Mouse (Mus musculus): ENCODE results near the gene Glcci1.

Gene Glcci1

GRCm38 (mm10) chr6:8556849-8557571, 47.6 kb downstream of the Glcci1 start:
- no peak for DNase-seq

DNA sequence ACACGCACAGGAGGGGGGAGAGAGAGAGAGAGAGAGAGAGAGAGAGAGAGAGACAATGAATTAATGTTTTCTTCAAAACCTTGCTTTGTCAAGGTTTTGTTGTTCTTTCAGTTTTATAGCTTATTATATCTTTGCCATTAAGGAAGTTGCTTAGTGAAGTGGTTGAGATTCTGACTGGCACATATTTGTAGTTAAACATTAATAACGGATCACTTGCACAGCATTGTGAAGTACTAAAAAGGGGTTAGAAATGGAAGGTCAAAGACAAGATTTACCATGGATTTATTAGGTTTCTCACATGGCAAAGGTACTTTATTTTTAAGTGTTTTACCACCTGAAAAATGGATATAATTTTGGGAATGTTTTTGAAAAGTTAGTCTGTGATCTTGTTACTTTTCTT, 51.3 kb downstream of the Glcci1 start:
- DNase-seq = no peak

GRCm38 (mm10) chr6:8582377-8582776, 73.0 kb downstream of the Glcci1 start:
- no peak for DNase-seq

- no peak for DNase-seq
Observed at GRCm38 (mm10) chr6:8583892-8584291, 74.5 kb downstream of the Glcci1 start.

DNA sequence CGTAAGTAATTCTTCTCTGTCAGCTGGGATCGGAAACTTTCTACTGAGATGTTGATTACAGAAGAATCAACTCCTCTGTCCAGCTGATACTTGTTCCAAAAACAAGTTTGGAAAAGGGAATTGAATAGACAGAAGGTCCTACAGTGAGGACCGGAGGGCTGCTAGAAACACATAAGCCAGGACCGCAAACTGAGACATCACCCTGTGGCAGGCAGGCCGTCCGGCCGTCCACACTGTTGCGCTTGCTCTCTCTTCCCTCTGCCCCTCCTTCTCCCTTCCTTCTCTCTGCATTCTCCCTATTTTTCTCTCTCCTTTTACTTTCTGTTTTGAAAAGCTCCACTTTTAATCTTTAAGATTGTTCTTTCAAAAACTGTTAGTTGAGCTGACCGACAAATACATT, 82.3 kb downstream of the Glcci1 start:
- DNase-seq = no peak

DNA sequence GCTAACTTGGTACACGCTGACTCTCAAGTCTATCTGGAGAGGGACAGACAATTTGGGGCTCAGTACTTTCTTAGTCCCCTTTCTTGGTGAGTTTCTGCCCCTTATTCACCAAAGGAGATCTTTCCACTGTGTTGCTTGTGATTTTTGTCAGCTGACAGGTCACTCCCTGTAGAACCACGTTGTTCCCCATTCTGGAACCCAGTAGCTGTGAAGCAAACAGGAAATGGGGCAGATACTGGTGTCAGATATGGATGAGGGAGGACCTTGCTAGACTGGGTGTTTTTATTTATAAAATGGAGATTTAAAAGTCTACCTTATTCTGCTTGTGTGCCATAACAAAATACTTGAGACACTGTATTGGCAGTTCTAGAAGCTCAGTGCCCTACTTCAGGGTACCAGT, 108.0 kb downstream of the Glcci1 start:
- DNase-seq = no peak

- no peak for DNase-seq
Observed at GRCm38 (mm10) chr6:8619582-8620350, 110.4 kb downstream of the Glcci1 start.

GRCm38 (mm10) chr6:8623045-8623444, 113.6 kb downstream of the Glcci1 start:
- DNase-seq = no peak

- no peak for DNase-seq
Observed at GRCm38 (mm10) chr6:8628226-8628625, 118.8 kb downstream of the Glcci1 start.

DNA sequence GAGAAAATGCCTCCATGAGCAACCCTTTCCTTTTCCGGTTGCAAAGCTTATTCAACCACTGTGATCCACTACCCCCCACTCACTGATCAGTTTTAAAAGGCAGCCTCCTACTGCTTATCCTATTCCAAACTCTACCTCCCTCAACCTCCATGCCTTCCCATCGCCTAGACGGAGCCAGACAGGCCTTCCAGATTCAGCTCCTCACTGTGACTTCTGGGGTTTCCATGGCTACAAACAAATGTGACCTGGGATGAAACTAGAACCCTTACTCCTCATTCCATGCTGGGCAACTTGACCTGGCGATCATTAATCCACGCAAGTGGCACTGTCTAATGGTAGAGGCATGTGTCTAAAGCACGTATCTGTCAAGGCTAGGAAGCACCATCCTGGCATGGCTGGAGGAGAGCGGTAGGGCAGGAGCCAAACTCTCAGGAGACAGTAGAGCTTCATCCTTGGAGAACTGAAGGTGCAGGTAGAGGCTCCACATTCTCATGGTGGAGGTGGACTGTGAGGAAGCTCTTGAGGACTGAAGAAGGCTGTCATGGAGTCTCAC, 119.4 kb downstream of the Glcci1 start:
- no peak for DNase-seq

DNA sequence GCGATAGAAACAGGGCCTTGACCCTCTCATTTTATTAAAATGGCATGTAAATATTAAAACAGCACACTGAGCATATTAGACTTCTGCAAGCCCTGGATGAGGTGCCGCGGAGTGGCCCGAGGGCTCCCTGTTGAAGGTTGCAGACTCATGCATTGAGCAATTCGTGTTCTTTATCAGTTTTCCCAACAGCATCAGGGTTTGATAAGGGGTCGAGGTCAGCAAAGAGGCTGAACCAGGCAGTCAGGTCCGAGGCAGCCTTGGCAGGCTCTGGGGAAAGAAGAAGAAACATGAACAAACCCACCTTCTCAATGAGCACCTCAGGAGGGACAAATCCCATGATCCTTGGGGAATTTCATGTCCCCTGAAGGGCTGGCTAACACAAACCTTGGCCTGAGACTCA, 121.1 kb downstream of the Glcci1 start:
- no peak for DNase-seq

DNA sequence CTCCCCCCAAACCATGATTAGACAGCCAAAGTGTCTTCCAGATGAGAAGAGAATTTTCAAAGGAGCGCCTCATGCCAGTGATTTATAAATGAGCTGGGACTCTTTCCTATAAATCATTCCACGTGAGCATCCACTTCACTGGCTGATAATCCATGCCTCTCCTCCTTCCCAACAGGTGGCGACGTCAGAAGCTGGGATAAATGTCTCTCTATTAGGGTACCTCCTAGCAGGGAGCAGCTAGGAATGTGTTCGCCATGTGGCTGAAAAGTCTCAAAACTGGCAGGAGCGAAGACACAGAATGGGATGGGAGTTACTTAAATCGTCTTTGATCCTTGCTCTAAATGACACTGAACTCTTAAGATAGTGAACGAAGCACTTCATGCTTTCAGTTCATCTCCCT, 122.0 kb downstream of the Glcci1 start:
- DNase-seq = no peak

GRCm38 (mm10) chr6:8631986-8632632, 122.7 kb downstream of the Glcci1 start:
- DNase-seq = no peak

- DNase-seq = no peak
Observed at GRCm38 (mm10) chr6:8632701-8633100, 123.3 kb downstream of the Glcci1 start.

DNA sequence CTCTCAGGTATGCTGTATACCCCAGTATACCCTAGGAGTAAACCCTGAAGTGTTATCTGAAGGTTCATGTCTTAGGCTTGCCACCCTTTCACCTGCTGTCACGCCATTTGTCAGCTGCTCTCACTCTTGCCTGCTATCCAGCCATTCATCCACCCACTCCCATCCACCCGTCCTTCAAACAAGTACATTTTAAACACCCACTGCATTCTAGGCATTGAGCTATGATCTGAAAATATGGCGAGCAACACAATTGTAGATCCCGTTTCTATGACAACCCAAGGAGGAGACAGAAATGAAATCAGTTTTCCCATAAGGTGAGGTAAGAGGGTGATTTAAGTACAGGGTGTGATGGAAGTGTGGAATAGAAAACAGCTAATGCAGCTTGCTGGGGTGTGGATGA, 128.7 kb downstream of the Glcci1 start:
- DNase-seq = no peak

DNA sequence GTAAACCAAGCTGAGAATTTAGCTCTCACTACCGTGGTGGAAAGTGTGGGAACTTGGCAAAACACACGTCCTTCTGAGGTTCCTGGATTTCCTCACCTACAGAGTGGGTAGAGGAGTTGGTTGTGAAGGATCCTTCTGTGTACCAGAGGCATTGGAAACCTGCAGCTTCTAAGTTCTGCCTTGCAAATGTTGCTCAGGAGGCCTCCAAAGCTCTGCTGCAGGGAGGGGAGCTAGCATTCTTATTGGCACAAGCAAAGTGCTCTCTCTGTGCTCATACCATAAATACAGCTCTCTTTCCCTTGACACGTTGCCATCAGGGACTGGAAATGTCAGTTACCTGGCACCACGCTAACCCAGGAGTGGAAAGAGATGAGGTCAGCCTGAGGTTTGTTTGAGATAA, 129.5 kb downstream of the Glcci1 start:
- DNase-seq = no peak

- DNase-seq = no peak
Observed at GRCm38 (mm10) chr6:8639526-8639925, 130.1 kb downstream of the Glcci1 start.

DNA sequence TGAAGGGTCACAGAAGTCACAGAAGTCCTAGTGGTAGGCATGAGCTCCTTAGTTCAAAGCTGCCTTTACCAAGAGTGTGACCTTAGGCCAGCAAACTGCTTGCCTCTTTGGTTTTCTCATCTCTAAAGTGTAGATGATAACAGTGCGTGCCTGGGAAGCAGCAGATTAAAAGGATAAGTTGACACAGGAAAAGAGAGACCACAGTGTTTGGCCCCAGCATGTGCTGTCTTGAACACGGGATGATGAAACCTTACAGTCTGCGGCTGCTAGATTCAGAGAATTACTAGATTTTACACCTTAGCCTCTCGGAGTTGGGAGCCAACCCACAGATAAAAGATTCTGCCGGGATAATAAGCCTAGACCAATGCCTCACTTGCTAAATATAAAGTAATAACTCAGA, 131.5 kb downstream of the Glcci1 start:
- no peak for DNase-seq

- DNase-seq = no peak
Observed at GRCm38 (mm10) chr6:8644703-8645102, 135.3 kb downstream of the Glcci1 start.

DNA sequence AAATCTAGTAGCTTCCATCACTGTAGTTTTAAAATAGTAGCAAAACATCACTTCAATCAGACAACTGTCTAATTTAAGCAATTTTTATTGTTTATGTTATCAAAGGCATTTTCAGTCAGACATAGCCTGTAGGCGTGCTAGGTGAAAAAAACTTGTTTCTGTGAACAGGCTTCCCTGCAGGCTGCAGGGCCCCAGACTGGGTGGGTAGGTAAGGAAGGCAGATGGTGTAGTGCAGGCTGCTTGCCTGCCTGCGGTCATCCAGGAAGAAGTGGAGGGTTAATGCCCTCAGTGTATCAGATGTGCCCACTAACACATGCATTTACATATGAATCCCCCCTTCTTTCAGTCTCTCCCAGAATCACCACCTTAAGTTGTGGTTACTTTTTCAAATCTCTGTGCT, 136.3 kb downstream of the Glcci1 start:
- DNase-seq = no peak
